Mouse (Mus musculus) kidney, embryonic 14.5 days (tissue): ENCODE data around the gene Crlf1. TPM values are rescaled to one million over a fixed set of nuclear protein-coding genes. Genes with fewer than 3 reads are reported as not detected.
A peak's percentile ranks its signal among the peaks of the same experiment; 100 is the strongest.

Experiments used
- ATAC-seq: fragments of 200-750 bp; cut with Nextera tagmentation; 2 replicates; pipeline ENCODE4 v1.8.0; 2017; ENCODE audit warnings: moderate number of reproducible peaks, mild to moderate bottlenecking, moderate TSS enrichment, moderate library complexity; ENCODE audit not compliant: low FRiP score, low TSS enrichment
- H3K27ac ChIP-seq: fragments of 300-500 bp; sonication (generic); 2 replicates; pipeline ENCODE4 v1.5.1; 2014; ENCODE audit warnings: low read depth, mild to moderate bottlenecking, low read length, moderate library complexity, mixed read lengths
- H3K27me3 ChIP-seq: fragments of 300-500 bp; sonication (generic); 2 replicates; pipeline ENCODE4 v1.6.1; 2014; ENCODE audit warnings: mild to moderate bottlenecking, low read length; ENCODE audit not compliant: control insufficient read depth, insufficient read depth
- H3K36me3 ChIP-seq: fragments of 300-500 bp; sonication (generic); 2 replicates; pipeline ENCODE4 v1.6.1; 2014; ENCODE audit warnings: low read length, mixed read lengths; ENCODE audit not compliant: control insufficient read depth, insufficient read depth
- H3K4me1 ChIP-seq: fragments of 300-500 bp; sonication (generic); 2 replicates; pipeline ENCODE4 v1.6.1; 2014; ENCODE audit warnings: low read length, mixed read lengths; ENCODE audit not compliant: control insufficient read depth, insufficient read depth
- H3K4me2 ChIP-seq: fragments of 300-500 bp; sonication (generic); replicated peaks from 2 replicates; pipeline ENCODE4 v1.6.1; 2014; ENCODE audit warnings: low read depth, mild to moderate bottlenecking, low read length
- H3K4me3 ChIP-seq: fragments of 300-500 bp; sonication (generic); 2 replicates; pipeline ENCODE4 v1.5.1; 2014; ENCODE audit warnings: mild to moderate bottlenecking, low read length
- H3K9ac ChIP-seq: fragments of 300-500 bp; sonication (generic); 2 replicates; pipeline ENCODE4 v1.6.1; 2014; ENCODE audit warnings: low read depth, mild to moderate bottlenecking, low read length, moderate library complexity
- H3K9me3 ChIP-seq: fragments of 300-500 bp; sonication (generic); 2 replicates; pipeline ENCODE4 v1.6.1; 2016; ENCODE audit warnings: low read length; ENCODE audit not compliant: control insufficient read depth
- whole genome bisulfite sequencing: fragments of 180-500 bp; shearing (Covaris S2); extraction: QIAGEN DNeasy Blood & Tissue Kit; methylation state at CpG from one replicate; pipeline ENCODE4 v1.1.7; 2014; 5-methylcytosine and 5-hydroxymethylcytosine counted together
- polyA plus RNA-seq: library from polyadenylated mRNA; unstranded; fragments of >200 nt; fragmentation: Nextera tagmentation; extraction: Ambion mirVana; gene quantifications from 2 replicates; pipeline ENCODE4 v1.2.1, GENCODE M21; 2014

The Crlf1 gene
- polyA plus RNA-seq, 1 experiment from 2014 or later, result 26.7 TPM

DNA sequence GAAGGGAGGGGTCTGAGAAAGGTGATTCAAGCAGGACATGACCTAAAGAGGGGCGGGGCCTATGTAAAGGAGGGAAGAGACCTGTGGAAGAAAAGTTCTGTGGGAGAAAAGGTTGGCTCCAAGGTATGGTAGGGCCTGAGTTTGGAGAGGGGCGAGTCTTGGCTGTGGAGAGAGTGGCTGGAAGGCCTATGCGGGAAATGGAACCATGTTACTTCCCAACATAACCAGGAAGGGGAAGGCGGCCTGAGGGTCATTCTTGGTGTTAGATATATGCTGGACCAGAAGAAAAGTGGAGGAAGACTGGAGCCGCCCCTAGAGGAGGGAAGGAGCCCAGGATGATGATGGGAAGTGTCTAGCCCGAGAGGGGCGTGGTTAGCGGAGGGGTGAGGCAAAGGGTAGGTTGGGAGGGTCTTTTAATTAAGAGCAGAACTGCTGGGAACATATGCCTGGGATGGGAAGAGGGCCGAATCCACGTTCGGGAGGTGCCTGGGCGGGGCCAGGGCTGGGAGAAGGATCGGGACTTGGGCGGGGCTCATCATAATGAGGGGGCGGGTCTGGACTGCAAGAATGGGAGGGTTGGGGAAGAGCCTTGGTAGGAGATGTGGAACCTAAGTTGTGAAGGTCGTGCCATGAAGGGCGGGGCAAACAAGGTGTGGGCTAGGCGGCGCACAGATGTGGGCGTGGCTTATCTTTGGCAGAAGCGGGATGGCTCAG, 15.5 kb upstream of the Crlf1 start:
- peak; percentile 61 for ATAC-seq

DNA sequence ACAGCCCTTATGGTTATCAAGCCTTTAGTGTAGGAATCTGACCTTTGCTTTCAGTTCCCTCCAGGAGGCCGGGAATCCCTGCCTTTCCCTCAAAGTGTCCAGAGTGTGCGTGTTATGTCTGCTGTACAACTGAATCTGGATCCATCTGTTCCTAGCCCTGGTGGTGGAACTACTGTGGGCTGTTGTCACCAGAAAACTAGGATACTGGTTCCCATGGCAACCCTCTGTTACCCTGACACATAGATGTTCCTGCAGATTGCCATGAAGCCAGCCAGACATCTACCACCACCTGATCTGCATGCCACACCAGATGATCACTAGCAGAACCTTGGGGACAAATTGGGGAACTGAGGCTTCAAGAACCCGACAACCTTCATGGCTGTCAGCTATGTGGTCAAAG, 11.1 kb upstream of the Crlf1 start:
- peaks cover 39% of the 10 kb centered on the region for H3K27me3 ChIP-seq

More for the DNA sequence above, 15.5 kb upstream of the Crlf1 start:
- H3K4me1 ChIP-seq, result peaks cover 11% of the 10 kb centered on the region
- H3K27me3 ChIP-seq, result peaks cover 6% of the 10 kb centered on the region; the same call in 1 of the 2 replicates
- under 1% methylated on average over 21 of the region's 21 CpGs for WGBS
- peak overlapping the region; percentile 38; the same call in 1 of the 2 replicates for H3K27ac ChIP-seq
- no peaks in the 10 kb centered on the region for H3K36me3 ChIP-seq
- H3K9me3 ChIP-seq, result no peaks in the 10 kb centered on the region
- peak overlapping the region; percentile 86 for H3K4me2 ChIP-seq
- H3K4me3 ChIP-seq, result peak overlapping the region; percentile 92
- H3K9ac ChIP-seq, result 0 out of 2 replicates have a peak overlapping the region, but pooled peaks have one; percentile 8

DNA sequence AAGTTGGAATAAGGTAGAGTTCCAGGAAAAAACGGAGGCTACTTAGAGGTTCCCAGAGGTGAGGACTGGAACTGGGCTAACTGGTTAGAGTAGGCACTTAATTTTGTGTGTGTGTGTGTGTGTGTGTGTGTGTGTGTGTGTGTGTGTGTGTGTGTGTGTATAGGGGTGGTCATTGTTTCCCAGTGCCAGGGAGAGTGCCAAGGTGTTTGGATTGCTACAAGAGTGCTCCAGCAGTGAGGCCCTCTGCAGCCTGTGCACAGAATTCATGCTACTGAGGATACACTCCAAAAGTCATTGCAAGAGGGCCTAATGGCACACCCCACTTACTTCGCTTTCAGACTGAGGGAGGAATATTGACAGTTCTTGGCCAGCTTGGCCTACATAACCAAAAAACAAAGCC, 10.0 kb upstream of the Crlf1 start:
- Histone ChIP-seq H3K9ac (no peak overlapping the region), H3K4me3 (no peak overlapping the region), H3K27ac (no peak overlapping the region), H3K27me3 (peaks cover 48% of the 10 kb centered on the region), H3K4me2 (no peak overlapping the region), H3K4me1 (peaks cover 7% of the 10 kb centered on the region), H3K36me3 (no peaks in the 10 kb centered on the region), H3K9me3 (no peaks in the 10 kb centered on the region)
- 65% methylated on average over 2 of the region's 2 CpGs for WGBS
- ATAC-seq, result no peak

More for the DNA sequence above, 11.1 kb upstream of the Crlf1 start:
- H3K4me2 ChIP-seq, result no peak overlapping the region
- H3K36me3 ChIP-seq, result no peaks in the 10 kb centered on the region
- 72% methylated on average over 3 of the region's 3 CpGs for WGBS
- H3K4me3 ChIP-seq, result no peak overlapping the region
- no peak overlapping the region for H3K27ac ChIP-seq
- H3K4me1 ChIP-seq, result peaks cover 9% of the 10 kb centered on the region
- H3K9me3 ChIP-seq, result no peaks in the 10 kb centered on the region
- no peak overlapping the region for H3K9ac ChIP-seq
- ATAC-seq, result no peak

DNA sequence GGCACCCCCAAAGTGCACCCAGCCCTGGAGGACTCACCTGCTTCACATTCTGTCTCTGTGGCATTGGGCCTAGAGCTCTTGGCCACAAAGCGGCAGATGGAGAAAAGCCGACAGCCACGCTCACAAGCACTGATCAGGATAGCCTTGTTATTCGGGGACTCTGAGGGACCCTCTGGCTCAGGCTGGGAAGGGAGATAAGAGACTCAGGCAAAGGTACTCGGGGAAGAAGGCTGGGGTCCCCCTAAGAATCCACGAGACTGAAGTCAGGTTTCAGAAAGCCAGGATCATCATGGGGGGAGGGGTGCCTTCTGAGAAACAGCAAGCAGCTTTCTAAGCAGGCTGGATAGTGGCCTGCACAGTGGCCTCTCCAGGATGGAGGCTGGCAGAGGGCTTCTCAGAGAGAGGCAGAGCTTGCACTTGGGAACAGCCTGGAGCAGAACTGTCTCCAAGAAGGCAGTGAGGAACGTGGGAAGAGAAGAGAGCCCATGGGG, 6.7 kb upstream of the Crlf1 start:
- Histone ChIP-seq H3K27ac (no peak overlapping the region), H3K4me1 (peaks cover 23% of the 10 kb centered on the region), H3K4me2 (no peak overlapping the region), H3K9me3 (no peaks in the 10 kb centered on the region), H3K36me3 (no peaks in the 10 kb centered on the region), H3K27me3 (peaks cover 78% of the 10 kb centered on the region), H3K9ac (no peak overlapping the region), H3K4me3 (no peak overlapping the region)
- 51% methylated on average over 7 of the region's 7 CpGs for WGBS
- no peak for ATAC-seq

DNA sequence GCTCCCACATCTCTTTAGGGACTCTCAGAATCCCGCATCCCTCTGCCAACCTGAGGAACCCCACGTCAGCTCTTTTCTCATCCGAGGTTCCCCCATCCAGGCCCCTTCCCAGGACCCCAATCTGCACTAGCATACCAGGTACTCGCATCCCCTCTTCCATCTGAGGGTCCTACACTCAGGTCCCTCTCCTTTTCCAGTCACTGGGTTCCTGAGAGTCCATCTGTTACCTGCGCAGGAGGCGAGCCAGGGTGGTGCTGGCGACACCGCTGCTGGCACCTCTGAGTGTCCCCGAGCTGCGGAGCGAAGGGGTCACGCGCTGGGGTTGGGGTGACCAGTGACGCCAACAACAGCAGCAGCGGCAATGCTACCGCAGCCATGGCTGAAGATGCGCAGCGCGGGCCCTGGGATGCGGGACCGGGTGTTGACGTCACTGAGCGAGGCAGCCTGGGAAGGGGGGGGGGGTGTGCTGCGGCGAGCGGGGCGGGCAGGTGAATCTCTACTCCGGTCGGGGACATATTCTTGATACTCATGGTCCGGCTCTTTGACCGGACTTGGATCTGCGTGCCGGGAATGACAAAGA, 5.9 kb upstream of the Crlf1 start, which contains the start of gene Tmem59l:
Gene Tmem59l, minus strand, starts transcription at position 418 of the 580 bp plus-strand sequence.
- H3K9ac ChIP-seq, result peak within 1 kb of the TSS; percentile 8; the same call in 1 of the 2 replicates
- peaks cover 23% of the 10 kb centered on the region for H3K4me1 ChIP-seq
- H3K4me3 ChIP-seq, result peak within 1 kb of the TSS; percentile 31
- no peaks in the 10 kb centered on the region for H3K36me3 ChIP-seq
- H3K9me3 ChIP-seq, result no peaks in the 10 kb centered on the region
- WGBS, result 4% methylated on average over 30 of the region's 33 CpGs
- no peak for ATAC-seq
- H3K4me2 ChIP-seq, result peak within 1 kb of the TSS; percentile 47
- H3K27me3 ChIP-seq, result peaks cover 86% of the 10 kb centered on the region
- H3K27ac ChIP-seq, result peak within 1 kb of the TSS; percentile 59; the same call in 1 of the 2 replicates

DNA sequence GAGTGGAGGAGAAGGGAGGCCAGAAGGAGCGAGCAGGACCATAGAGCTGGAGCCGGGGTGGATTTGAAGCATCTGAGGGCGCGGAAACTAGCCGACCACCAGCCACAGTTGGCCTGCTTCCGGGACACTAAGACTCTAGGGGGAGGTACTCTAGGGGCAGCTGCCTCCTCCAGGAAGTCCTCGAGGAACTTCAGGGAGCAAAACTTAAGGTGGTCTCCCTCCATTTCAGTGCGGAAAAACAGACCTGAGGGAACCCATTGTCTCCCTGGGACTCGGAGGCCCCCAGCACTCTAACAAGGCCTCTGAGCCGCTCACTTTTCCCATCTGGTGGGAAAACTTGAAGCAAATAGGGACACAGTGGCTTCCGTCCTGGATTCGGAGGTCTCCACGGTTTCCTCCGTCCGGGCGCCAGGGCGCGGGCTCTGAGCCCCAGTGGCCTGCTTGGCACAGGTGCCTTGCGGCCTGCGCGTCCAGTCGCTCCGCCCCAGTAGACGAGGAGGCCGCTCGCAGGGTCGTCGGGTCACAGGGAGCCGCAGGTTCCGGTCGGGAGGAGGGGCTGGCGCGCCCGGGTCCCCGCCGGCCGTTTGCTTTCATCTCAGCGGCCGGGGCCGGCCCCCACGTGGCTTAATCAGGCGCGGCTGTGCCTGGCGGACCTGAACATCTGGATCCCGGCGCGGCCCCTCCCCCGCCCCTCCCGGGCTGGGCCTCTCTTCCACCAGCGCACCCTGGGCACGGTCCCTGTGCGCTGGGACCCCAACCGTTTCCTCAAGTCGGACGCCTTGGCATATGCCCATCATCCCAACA, 4.8 kb upstream of the Crlf1 start:
- H3K9ac ChIP-seq, result no peak overlapping the region; the same call in 1 of the 2 replicates

DNA sequence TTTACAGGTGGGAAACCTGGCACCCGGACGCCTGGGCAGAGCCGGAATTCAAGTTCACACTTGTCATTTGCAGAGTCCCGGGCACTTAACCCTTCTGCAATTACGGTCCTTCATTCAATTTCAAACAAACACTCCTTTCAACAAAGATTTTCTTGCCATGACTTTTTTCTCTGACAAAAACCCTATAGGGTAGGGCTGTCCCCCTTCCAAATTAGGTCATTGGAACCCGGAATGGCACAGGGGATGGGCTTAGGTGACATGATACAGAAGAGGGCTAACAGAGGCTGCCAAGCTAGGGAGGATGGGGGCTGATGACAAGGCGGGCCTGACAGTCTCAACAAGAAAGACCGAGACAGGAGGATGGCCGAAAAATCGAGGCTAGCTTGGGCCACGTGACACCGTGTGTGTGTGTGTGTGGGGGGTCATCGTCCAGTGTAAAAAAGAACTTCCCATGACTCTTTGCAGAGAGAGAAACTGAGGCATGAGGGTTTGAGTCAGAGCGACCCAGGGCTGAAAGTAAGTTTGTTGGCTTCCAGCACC, 4.0 kb upstream of the Crlf1 start:
- Histone ChIP-seq H3K4me3 (peak overlapping the region; percentile 34), H3K4me2 (peak overlapping the region; percentile 51), H3K36me3 (no peaks in the 10 kb centered on the region), H3K27ac (0 out of 2 replicates have a peak overlapping the region, but pooled peaks have one; percentile 37), H3K27me3 (peaks cover 97% of the 10 kb centered on the region), H3K9me3 (no peaks in the 10 kb centered on the region), H3K9ac (no peak overlapping the region), H3K4me1 (peaks cover 30% of the 10 kb centered on the region)
- 2% methylated on average over 14 of the region's 14 CpGs for WGBS
- ATAC-seq, result no peak

More for the DNA sequence above, 4.8 kb upstream of the Crlf1 start:
- Histone ChIP-seq H3K36me3 (no peaks in the 10 kb centered on the region), H3K4me3 (peak overlapping the region; percentile 31), H3K4me2 (peak overlapping the region; percentile 47), H3K4me1 (peaks cover 27% of the 10 kb centered on the region), H3K27ac (peak overlapping the region; percentile 59; the same call in 1 of the 2 replicates), H3K9me3 (no peaks in the 10 kb centered on the region), H3K27me3 (peaks cover 93% of the 10 kb centered on the region)
- 3% methylated on average over 47 of the region's 55 CpGs for WGBS
- ATAC-seq, result peak; percentile 40

DNA sequence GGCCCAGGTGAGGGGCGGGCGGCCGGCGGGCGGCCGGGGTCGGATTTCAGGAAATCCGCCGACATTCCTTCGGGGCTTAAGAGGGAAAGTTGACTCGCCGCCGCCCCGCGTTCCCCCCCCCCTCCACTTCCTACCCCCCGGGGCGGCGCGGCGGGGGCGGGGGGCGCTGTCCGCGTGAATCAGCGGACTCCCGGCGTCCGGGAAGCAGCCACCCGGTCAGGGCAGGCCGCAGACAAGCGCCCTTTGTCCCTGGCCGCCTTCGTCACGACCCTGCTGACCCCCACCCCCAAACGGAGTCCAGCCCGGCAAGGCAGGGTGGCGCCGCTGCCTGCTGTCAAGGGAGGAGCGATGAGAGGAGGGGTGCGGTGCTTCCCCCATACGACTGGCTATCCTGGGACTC, 3.4 kb upstream of the Crlf1 start:
- Histone ChIP-seq H3K9ac (no peak overlapping the region; the same call in 1 of the 2 replicates), H3K27ac (no peak overlapping the region; the same call in 1 of the 2 replicates), H3K36me3 (no peaks in the 10 kb centered on the region), H3K9me3 (no peaks in the 10 kb centered on the region), H3K4me1 (peaks cover 30% of the 10 kb centered on the region), H3K4me3 (peak overlapping the region; percentile 34), H3K4me2 (peak overlapping the region; percentile 51), H3K27me3 (peaks cover 99% of the 10 kb centered on the region)
- 0 out of 2 replicates have a peak, but pooled peaks have one; percentile 10 for ATAC-seq
- under 1% methylated on average over 33 of the region's 41 CpGs for WGBS
